Mouse (Mus musculus) left cerebral cortex, adult 11 months (tissue): ENCODE measurements at regions not wholly inside any gene's neighbourhood (a gene's known extent, or its start where the extent isn't known, plus 50 kb on each side); places are given as distances from the start of the nearest gene placed in this dataset.

ENCODE experiments used
- DNase-seq: peaks from one replicate; pipeline ENCODE4 v3.0.0; 2022; ENCODE audit warnings: low spot score

GRCm38 (mm10) chr3:70215195-70215594 is 207.8 kb downstream of the Otol1 start:
- no peak for DNase-seq

DNA sequence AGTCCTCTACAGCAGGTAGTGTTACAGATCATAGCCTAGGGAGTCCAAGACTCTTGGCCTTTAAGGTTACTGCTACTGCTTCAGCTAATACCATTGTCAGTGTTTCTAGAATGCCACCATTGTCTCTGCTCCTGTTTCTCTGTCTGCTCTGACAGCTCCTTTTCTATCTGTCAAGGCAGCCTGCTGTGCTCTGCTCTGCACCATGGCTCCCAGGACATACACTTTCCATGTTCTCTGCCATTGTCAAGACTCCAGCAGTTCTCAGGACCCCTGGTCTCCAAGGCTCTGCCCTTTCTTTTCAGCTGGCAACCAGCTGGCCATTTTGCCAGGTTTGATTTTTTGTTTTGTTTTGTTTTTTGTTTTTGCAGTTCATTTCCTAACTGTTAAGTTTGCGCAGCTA is 208.7 kb downstream of the Otol1 start:
- no peak for DNase-seq

DNA sequence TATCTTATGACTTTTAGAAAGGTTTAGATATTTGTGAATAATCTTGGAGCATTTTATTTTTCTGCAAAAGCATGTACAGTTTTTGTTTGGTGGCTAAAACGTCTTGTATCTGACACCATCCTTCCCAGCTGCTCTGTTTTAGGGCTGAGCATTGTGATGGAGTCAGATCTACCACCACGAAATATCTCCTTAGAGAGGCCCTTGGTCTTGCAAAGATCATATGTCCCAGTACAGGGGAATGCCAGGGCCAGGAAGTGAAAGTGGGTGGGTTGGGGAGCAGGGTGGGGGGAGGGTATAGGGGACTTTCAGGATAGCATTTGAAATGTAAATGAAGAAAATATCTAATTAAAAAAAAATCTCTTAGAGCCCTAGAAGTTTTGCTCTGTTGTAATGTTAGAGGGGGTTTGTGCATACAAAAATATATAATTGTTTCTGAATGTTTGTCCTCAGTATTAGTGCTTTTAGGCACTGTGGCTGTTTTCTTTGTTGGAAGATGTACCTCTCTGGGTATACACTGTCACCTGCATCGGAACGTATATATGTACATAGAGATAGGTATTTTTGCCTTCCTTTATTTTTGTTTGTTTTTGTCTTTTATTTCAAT is 211.4 kb downstream of the Otol1 start:
- DNase-seq = no peak

DNA sequence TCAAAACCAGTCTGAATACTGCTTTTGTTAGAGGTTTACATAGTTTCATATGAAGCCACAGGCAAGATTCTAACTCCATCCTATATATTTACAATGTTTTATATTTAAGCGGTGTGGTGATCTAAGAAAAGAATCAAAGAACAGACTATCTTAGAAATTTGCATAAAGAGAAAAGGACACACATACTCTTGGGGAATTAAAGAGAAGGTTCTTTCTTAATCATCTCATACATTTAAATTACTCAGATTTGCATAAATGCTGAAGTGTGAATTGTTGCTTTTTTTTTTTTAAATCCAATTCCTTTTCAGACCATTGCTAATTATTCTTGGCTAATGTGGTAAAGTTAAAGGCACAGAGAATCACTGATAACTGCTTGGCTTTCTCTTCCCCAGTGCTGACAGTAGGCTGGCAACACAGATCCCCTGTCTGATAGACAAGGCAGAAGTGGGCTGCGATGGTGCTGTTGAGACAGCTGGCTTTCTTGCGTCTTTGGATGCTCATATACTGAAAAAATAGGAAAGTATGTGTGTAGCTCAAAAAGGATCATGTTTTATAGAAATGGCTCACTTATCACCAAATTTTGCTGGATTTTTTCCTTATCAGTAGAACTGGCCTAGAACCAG is 216.1 kb downstream of the Otol1 start:
- DNase-seq = peak; percentile 13

DNA sequence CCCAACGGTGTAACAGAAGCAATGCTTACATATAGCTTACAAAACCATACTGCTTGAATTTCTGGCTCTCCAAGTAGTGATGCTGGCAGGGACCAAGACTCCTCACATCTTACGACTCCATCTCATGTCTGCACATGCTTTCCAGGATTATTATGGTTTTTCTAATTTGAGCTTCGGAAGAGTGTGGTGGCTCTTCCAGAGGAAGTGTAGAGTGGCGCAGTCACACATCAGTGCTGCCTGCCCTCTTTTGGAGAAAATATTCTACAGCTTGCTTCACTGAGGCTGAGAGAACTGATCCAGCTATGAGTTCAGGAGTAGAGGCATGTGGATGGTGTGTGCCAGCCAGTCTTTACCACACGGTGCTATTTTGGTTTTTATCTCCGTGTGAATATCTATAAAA is 217.4 kb downstream of the Otol1 start:
- peak; percentile 26 for DNase-seq

DNA sequence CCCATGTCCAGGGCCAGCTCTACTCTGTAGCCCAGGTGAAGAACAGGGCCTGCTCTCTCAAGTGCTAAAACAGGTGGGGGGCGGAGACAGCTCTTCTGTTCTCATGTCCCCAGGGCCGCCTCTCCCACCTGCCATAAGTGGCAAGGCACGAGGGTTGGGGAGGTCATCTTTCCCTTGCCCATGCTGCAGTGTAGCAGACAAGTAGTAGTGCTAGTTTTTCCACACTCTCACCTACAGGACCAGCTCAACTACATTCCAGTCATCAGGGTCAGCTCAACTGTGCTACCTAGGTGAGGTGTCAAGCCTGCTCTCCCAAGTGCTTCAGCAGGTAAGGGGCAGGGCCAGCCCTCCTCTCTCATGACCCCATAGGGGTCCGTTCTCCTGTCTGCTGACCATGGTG is 219.8 kb downstream of the Otol1 start:
- DNase-seq = no peak

DNA sequence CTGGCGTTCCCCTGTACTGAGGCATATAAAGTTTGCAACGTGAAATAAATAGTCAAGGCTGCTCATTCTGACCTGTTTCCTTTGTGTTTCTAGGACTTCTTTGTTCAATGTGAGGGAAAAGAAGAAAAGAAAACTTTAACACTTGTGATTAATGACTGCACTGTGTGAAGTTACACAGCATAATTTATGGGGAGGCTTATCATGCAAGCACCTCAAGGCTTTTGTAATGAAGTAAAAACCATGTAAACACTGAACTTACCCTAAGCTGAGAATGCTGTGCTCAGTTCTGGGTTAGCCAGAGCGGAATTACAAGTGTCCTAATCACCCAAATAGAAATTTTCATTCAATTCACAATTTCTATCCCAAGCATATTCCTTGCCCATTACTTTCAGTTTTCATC is 241.2 kb downstream of the Otol1 start:
- DNase-seq = no peak

GRCm38 (mm10) chr3:70249922-70250321 is 242.5 kb downstream of the Otol1 start:
- DNase-seq = no peak

DNA sequence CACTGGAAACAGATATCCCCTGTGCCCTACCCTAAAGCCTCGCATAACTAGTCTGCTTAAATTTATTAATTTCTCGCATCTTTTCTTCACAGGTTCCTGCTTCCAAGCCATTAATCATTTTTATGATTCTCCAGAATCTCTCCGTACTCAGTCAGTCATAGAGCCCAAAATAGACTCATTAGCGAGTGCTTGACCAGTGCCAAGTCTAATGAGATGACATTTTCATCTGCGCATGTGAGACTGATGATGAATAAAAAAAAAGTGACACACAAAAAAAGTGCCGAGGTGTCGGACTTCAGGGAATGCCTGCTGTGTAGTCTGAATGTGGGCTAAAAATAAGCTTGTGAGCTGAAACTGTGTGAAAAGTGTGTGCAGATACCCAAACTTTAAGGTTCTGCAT is 243.3 kb downstream of the Otol1 start:
- no peak for DNase-seq

GRCm38 (mm10) chr3:70263318-70263717 is 255.9 kb downstream of the Otol1 start:
- DNase-seq = no peak

- DNase-seq = no peak
These were observed 281.4 kb downstream of the Otol1 start for GRCm38 (mm10) chr3:70288590-70289388.

DNA sequence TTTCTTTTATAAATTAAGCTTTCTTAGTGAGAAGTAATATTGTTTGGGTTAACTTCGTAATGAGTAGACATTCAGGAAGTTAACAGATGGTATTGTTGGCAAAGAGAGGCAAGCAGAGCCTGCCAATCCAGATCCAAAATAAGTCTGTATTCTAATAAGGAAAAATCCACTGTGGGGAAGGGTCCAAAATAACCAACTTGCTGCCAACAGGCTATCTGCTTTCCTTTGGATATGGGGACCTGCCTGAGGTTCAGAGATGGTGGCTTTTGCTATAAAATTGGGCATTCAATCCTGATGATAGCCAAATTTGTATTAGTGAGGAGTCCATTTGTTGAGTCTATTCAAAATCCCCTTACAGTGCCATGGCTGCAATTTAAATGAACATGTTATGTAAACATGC is 300.1 kb downstream of the Otol1 start:
- DNase-seq = peak; percentile 2

GRCm38 (mm10) chr3:70308061-70308461 is 300.6 kb downstream of the Otol1 start:
- no peak for DNase-seq

DNA sequence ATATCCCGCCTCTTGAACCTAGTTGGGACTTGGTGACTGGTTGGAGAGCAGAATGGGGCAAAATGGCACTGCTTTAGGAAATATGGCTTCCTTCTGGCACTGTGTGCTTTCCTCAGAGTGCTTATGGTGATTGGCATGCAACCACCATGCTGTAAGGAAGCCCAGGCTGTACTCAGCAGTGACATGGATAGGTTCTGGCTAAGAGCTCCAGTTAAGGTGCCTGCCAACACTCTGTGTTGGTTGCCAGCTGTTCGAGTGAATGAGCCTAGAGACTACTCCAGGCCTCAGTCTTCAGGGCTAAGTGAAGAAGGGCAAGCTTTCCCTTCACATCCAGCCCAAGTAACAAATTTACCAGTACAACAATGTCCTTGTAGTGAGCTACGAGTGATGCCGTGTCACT is 301.9 kb downstream of the Otol1 start:
- DNase-seq = no peak

DNA sequence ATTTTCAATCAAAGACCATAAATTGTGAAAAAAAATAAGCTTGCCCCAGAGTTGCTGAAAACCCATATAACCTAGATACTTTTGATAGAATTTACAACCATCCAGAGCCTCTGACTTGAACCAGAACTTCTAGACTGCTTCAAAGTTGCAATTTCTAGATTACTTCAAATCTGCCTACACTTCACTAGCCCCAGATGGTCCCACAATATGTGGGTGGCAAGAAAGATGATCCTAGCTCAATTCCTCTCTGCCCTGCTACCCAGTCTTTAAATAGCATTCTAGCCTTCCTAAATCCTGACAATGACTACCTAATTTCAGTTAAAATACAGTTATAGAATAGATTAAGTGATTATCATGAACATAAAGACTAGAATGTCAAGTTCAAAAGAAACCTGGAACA is 303.6 kb downstream of the Otol1 start:
- peak; percentile 33 for DNase-seq

DNA sequence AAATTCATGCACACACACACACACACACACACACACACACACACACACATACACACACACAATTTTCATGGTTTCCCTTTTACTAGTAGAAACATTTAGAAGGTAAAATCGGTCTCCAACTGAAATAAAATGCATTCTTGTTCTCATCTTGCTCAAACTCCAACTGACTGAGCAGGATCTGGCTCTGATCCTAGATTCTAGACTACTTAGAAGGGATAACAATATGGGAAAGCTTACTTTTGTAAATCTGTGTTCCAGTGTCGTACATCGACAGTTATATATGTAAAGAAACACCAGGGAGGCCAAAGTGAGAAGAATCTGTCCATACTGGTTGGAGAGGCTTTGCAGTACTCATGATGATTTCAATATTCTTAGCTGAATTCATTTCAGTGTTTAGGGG is 304.6 kb downstream of the Otol1 start:
- DNase-seq = no peak

GRCm38 (mm10) chr3:70313119-70313868 is 305.9 kb downstream of the Otol1 start:
- no peak for DNase-seq

GRCm38 (mm10) chr3:70314239-70314638 is 306.8 kb downstream of the Otol1 start:
- DNase-seq = no peak

DNA sequence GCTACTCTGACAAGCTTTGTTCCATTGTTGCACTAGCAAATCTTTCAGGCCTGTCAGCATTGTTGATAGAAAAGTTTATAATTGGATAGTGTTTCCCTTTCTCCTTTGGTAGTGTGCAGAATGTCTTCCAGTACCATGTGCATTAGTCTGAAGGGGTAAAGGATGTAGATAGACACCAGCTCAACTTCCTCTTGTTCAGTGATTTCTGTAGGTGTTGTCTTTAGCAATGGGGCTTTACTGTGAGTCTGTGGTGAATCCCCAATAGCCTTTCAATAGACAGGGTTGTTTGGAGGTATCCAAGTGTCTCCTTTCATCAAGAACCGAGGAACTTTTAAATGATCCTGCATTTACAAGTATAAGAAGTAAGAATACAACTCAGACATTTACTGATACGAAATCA is 311.0 kb downstream of the Otol1 start:
- no peak for DNase-seq

GRCm38 (mm10) chr3:70319139-70319538 is 311.7 kb downstream of the Otol1 start:
- no peak for DNase-seq

DNA sequence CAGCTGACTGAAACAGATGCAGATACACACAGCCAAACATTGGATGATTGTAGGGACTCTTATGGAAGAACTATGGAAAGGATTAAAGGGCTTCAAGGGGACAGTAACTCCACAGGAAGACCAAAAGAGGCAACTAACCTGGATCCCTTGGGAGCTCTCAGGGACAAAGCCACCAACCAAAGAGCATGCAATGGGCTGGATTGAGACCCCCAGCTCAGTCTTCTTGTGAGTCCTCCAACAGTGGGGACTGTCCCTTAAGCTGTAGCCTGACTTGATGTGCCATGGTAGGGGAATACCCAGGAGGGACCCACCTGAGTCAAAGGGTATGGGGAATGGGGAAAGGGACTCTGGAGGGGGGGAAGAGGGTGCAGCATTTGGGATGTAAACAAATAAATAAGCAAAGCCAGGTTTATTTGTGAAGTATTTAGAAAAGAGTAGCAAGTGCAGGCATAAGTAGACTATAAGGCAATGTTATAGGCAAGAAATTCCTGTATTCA is 313.8 kb downstream of the Otol1 start:
- no peak for DNase-seq

GRCm38 (mm10) chr3:70324692-70325091 is 317.3 kb downstream of the Otol1 start:
- no peak for DNase-seq
